Mouse (Mus musculus) fibroblast of lung, adult 2 months (primary cell): Measurements from ENCODE around the gene Dnase1l2.
"Not testable (repeated sequence)": the region's sequence is repeated elsewhere in the genome, so short reads cannot be mapped to it uniquely, and the experiment has no call there.

ENCODE experiments used
- DNase-seq: peaks from one replicate; pipeline ENCODE4 v3.0.0-alpha.2; 2011; ENCODE audit warnings: low read depth

Gene Dnase1l2

DNA sequence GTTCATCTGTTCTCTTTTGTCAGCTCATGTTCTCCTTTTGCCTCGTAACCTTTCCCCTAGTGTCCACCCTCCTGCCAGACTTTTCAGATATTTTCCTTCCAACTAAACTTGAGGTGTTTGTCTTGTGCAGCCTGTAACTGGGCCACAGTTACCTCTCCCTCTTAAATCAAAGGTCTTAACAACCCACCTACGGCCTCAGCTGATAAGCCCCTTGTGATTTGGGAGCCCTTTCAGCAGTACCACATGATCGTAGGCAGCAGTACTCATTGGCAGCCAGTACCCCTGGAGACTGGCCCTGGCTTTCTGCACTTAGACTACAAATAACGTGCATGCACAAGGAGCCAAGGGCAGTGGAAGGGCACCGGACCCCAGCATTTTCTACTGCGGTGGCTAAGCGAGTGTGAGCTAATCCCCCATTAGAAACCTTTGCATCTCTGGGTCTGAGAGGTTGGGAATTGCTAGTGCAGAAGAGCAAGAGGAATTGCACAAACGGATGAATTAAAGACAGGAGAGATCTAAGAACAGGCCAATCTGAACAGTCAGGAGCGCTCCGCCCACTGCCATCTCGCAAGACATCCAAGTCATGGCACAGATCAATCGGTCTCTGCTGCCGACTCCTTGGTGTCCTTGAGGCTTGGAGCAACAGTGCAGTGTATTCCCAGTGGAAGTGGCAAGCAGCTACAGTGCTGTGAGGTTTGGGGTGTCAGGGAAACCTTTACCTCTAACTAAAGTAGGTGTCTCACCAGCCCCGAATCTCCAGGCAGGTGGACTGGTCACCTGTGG is 13.5 kb downstream of the Dnase1l2 start:
- DNase-seq: no peak

GRCm38 (mm10) chr17:24427170-24427557 is 15.7 kb downstream of the Dnase1l2 start:
- DNase-seq: peak; percentile 10

- DNase-seq: peak; percentile 92
These were observed 16.3 kb downstream of the Dnase1l2 start, which contains the start of gene Eci1 for GRCm38 (mm10) chr17:24426471-24427169. Gene Eci1, plus strand, starts transcription at chr17:24426641.

DNA sequence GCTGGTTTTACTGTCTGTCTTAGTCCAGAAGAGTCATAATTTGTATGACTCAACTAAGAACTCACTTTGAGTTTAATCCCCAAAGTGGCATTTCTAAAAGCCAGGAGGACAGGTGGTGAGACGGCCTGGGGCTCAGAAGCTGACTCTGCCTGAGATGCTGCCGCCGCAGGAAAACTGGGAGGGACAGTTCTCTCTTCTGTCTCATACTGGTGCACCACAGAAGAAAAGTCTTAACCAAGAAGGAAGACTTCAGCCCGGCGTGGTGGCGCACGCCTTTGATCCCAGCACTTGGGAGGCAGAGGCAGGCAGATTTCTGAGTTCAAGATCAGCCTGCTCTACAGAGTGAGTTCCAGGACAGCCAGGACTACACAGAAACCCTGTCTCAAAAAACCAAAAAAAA is 17.0 kb downstream of the Dnase1l2 start:
- no peak for DNase-seq

- not testable (repeated sequence) for DNase-seq
These were observed 17.6 kb downstream of the Dnase1l2 start for GRCm38 (mm10) chr17:24425326-24425725.

DNA sequence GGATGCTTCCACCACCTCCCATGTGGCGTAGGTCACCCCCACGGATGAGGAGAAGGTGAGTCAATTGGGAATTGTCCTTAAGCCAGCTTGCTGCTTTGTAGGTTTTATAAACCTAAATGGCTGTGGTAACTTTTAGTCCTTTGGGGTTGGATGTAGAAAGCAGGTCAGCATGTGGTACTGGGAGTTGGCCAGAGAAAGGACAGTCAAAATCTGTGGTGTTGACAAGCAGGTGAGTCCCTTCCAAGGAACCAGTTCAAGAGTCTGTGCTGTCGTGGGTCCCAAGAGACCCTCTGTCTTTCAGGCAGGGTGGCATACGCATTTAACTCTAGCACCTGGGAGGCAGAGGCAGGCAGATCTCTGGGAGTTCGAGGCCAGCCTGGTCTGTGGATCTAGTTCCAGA is 18.4 kb downstream of the Dnase1l2 start:
- DNase-seq: no peak

- DNase-seq: no peak
These were observed 19.8 kb downstream of the Dnase1l2 start for GRCm38 (mm10) chr17:24423114-24423513.

GRCm38 (mm10) chr17:24416051-24416652 is 26.8 kb downstream of the Dnase1l2 start:
- DNase-seq: no peak

- DNase-seq: no peak
These were observed 27.9 kb downstream of the Dnase1l2 start for GRCm38 (mm10) chr17:24415011-24415410.

DNA sequence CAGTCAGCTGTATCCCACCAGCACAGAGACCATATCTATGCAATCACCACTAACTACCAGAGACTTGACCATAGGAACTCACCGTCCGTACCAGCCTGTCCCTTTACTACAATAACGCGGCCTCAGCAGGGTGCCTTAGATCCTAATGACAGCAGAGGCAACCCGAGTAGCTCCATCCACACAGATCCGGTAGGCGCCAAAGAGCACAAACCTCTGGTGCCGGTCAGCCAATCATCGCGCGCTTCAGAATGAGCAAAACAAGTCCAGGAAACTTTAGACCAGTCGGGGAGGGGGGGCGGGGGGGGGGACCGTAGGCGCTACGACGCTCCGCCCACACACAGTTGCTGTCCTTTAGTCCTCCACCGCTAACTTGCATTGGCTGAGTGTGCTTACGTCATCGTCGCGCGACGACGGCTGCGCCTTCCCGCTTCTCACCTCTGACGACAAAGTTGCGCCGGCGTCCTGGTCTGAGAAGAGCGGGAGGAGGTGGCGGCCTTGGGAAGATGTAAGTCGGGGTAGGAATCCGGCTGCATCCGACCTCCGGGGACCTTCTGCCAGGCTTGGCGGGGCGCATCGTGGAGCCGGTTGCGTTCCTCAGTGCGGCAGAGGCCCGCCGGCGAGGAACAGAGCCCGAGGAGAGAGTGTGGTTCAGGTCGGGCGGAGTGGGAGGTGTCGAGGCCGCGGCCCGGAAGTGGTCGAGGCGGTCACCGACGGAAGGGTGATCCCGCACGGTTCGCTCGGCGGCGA is 28.5 kb downstream of the Dnase1l2 start, which contains the start of gene Rnps1:
TSS of gene Rnps1 (plus strand) at position 336 of the 747 bp plus-strand sequence.
- DNase-seq: peak; percentile 98

DNA sequence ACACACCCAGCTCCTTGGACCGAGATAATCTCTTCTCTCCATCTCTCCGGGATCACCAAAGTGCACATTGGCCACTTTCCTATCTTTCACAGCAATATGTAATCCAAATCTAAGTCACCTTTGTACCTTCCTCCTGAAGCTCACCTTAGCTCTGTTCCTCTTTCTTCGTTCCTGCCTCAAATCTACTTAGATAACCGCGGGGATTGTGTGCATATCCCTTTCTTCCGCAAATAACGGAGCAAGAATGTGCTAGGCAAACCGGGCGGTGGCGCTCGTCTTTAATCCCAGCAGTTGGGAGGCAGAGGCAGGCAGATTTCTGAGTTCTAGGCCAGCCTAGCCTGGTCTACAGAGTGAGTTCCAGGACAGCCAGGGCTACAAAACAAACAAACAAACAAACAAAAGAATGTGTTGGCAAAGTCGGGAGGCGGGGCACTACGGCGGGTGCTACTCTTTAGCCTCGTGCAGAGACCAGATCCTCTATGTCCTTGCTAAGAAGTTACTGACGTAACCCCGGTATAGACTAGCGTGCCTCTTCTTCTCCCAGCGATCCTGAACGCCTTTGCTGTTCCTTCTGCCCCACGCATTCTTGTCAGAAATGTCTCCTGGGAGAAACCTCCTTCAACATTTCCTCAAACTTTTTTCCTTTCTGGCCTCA is 29.2 kb downstream of the Dnase1l2 start:
- DNase-seq: no peak

DNA sequence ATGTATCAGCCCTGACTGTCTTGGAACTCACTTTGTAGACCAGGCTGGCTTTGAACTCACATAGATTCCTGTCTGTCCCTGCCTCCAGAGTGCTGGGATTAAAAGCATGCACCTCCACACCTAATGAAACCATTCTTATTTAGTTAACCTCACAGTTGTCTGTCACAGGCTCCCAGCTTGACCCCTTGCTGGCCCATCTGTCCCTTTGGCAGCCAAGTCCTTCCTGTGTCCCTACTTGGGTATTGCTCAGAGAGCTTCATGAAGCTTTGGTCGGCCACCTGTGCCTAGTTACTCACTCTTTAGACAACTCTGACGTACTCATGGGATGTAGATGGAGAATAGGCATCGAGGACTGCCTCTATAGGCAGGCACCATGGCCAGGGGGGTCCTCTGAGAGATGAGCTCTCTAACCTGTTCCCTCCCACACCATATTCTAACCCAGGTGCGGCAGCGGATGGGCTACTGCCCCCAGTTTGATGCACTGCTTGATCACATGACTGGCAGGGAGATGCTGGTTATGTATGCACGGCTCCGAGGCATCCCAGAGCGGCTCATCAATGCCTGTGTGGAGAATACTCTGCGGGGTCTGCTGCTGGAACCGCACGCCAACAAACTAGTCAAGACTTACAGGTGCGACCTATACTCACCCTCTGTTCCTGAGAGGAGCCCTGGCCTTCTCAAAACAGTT is 35.6 kb downstream of the Dnase1l2 start:
- no peak for DNase-seq

DNA sequence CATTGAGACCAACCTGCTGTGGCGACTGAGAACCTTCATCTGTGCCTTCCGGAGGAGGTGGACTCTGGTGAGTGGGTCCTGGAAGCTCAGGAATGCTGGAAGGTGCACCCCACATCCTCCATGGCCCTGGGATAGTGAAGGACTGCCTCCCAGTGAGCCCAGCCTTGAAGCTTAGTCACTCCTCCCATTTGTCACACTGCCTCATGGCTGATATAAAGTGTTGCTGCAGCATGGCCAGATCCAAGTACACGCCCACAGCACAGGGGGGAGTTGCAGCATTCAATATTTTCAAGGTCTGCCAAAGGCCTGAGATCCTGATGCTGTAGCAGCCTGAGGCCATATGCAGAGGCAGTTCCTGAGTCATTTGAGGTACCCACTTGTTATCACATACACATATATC is 40.5 kb downstream of the Dnase1l2 start:
- DNase-seq: no peak

DNA sequence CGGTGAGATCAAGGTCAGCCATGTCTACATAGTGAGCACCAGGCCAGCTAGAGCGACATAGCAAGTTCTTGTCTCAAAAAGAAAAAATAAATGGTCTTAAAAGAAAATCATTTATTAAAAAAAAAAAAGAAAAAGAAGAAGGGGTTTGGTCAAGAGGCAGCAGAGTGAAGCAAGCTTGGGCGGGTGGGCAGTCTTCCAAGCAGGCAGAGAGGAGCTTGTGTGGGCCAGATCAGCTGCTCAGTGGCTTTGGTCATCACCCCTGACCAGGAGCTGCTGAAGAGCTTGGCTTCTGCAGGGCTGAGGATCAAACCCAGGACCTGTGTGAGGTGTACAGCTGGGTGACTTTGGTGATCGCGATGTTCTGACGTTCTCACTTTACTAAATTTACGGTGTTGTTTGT is 48.4 kb downstream of the Dnase1l2 start:
- DNase-seq: no peak

GRCm38 (mm10) chr17:24393527-24393926 is 49.4 kb downstream of the Dnase1l2 start:
- no peak for DNase-seq

DNA sequence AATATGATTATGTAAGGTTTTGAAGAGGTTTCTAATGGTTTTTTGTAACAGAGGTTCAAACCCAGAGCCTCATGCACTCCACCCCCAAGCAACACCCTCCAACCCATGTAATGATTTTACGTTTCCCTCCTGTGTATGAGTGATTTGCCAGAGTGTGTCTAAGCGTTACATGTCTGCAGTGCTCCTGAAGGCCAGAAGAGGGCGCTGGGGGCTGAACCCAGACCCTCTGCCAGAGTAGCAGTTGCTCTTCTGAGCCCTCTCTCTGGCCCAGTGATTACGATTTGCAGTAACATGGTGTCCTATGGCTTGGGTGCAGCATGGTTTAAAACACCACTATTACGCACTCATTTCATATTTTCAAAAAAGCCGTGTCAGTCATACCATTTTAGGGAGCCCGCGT is 51.8 kb downstream of the Dnase1l2 start:
- DNase-seq: no peak
